Mouse (Mus musculus) testis, adult 2 months (tissue): ENCODE measurements around the gene Hist2h3c1. TPM values are rescaled to one million over a fixed set of nuclear protein-coding genes. Genes with fewer than 3 reads are reported as not detected.

Source experiments
- H3K27ac ChIP-seq: fragments of 200-500 bp; 2 replicates; pipeline ENCODE4 v1.5.1; 2012; ENCODE audit warnings: low read depth, low read length; ENCODE audit not compliant: control insufficient read depth, insufficient read depth
- H3K27me3 ChIP-seq: fragments of 200-500 bp; 2 replicates; pipeline ENCODE4 v1.6.1; 2012; ENCODE audit warnings: mild to moderate bottlenecking, low read length, moderate library complexity; ENCODE audit not compliant: control insufficient read depth, insufficient read depth
- H3K36me3 ChIP-seq: fragments of 200-500 bp; 2 replicates; pipeline ENCODE4 v1.6.1; 2012; ENCODE audit warnings: mild to moderate bottlenecking, low read length; ENCODE audit not compliant: control insufficient read depth, insufficient read depth
- H3K4me1 ChIP-seq: fragments of 200-500 bp; 2 replicates; pipeline ENCODE4 v1.6.1; 2012; ENCODE audit warnings: low read length; ENCODE audit not compliant: control insufficient read depth, insufficient read depth
- H3K4me3 ChIP-seq: fragments of 200-500 bp; 2 replicates; pipeline ENCODE4 v1.5.1; 2012; ENCODE audit warnings: low read depth, mild to moderate bottlenecking, low read length, moderate library complexity, mixed read lengths; ENCODE audit not compliant: control insufficient read depth
- CTCF ChIP-seq: fragments of 200-500 bp; IDR thresholded peaks from 2 replicates; pipeline ENCODE4 v1.5.1; 2012; ENCODE audit warnings: low read depth, mild to moderate bottlenecking, inconsistent platforms, low read length, moderate library complexity; ENCODE audit not compliant: control insufficient read depth, insufficient read depth, insufficient replicate concordance
- POLR2A ChIP-seq: fragments of 200-500 bp; IDR thresholded peaks from 2 replicates; pipeline ENCODE4 v1.6.1; 2012; ENCODE audit warnings: low read depth, mild to moderate bottlenecking, inconsistent platforms, low read length, moderate library complexity; ENCODE audit not compliant: control insufficient read depth
- polyA plus RNA-seq: library from polyadenylated mRNA; depleted of rRNA; stranded (reverse); fragments of >200 nt; gene quantifications from 2 replicates; pipeline ENCODE4 v1.2.3, GENCODE M21; 2012

Gene Hist2h3c1
- polyA plus RNA-seq, 1 experiment = not detected

GRCm38 (mm10) chr3:96250890-96251289 is 4.4 kb downstream of the Hist2h3c1 start:
- Histone ChIP-seq H3K4me1 (no peaks in the 10 kb centered on the region; the same call in 1 of the 2 replicates), H3K36me3 (no peaks in the 10 kb centered on the region), H3K4me3 (no peak overlapping the region), H3K27me3 (no peaks in the 10 kb centered on the region), H3K27ac (no peak overlapping the region)
- TF ChIP-seq CTCF (no peak), POLR2A (no peak)

DNA sequence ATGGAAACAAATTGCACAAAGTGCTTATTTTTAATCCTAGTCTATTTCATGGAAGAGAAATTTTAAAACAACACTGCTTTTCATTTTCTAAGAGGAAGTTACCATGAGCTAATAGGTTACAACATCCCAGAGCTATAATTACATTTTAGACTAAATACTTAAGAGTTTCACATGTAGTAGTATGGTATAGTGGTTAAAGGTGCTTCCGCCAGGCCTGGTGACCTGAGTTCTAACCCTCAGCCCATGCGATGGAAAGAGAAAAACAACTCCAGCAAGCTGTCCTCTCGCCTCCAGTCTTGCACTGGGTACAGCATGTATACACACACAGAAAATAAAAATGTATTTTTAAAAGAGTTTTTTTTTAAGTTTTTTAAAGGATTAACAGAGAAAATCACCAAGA is 5.3 kb downstream of the Hist2h3c1 start:
- H3K27ac ChIP-seq = no peak overlapping the region
- TF ChIP-seq POLR2A (no peak), CTCF (no peak)
- H3K27me3 ChIP-seq = no peaks in the 10 kb centered on the region
- no peaks in the 10 kb centered on the region for H3K36me3 ChIP-seq
- H3K4me3 ChIP-seq = no peak overlapping the region
- no peaks in the 10 kb centered on the region; the same call in 1 of the 2 replicates for H3K4me1 ChIP-seq

GRCm38 (mm10) chr3:96254683-96255355 is 8.3 kb downstream of the Hist2h3c1 start:
- Histone ChIP-seq H3K27ac (no peak overlapping the region), H3K36me3 (no peaks in the 10 kb centered on the region), H3K4me1 (no peaks in the 10 kb centered on the region), H3K27me3 (no peaks in the 10 kb centered on the region), H3K4me3 (no peak overlapping the region)
- TF ChIP-seq CTCF (no peak), POLR2A (no peak)

- Histone ChIP-seq H3K27ac (no peak overlapping the region), H3K4me3 (no peak overlapping the region), H3K27me3 (no peaks in the 10 kb centered on the region), H3K36me3 (no peaks in the 10 kb centered on the region), H3K4me1 (no peaks in the 10 kb centered on the region)
- no peak for TF ChIP-seq POLR2A
- no peak for TF ChIP-seq CTCF
These were observed 9.6 kb downstream of the Hist2h3c1 start for GRCm38 (mm10) chr3:96255926-96256593.

DNA sequence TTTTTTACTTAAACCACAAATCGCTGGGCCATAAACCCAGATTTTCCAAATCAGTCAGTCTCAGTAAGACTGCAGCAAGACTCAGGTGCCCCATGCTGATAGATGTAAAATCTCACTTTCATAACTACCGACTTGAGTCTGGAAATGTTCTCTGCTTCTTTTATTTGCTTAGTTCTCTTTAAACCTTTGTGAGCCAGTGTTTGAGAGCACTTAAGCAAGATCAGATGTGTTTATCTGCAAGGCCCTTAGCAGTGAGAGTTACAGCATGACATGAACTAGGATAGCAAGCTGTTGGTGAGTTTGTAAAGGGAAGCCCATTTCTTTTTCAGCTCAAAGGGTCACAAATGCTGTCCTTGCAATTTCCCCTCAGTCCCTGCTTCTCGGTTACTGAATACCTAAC is 10.7 kb downstream of the Hist2h3c1 start:
- Histone ChIP-seq H3K4me3 (no peak overlapping the region), H3K27me3 (no peaks in the 10 kb centered on the region), H3K4me1 (peaks cover 2% of the 10 kb centered on the region; the same call in 1 of the 2 replicates), H3K27ac (no peak overlapping the region), H3K36me3 (no peaks in the 10 kb centered on the region)
- no peak for TF ChIP-seq CTCF
- no peak for TF ChIP-seq POLR2A

GRCm38 (mm10) chr3:96260220-96260619 is 13.7 kb downstream of the Hist2h3c1 start:
- Histone ChIP-seq H3K36me3 (no peaks in the 10 kb centered on the region), H3K4me3 (no peak overlapping the region), H3K27me3 (no peaks in the 10 kb centered on the region; the same call in 1 of the 2 replicates), H3K27ac (no peak overlapping the region), H3K4me1 (peaks cover 3% of the 10 kb centered on the region)
- TF ChIP-seq CTCF (no peak), POLR2A (no peak)

DNA sequence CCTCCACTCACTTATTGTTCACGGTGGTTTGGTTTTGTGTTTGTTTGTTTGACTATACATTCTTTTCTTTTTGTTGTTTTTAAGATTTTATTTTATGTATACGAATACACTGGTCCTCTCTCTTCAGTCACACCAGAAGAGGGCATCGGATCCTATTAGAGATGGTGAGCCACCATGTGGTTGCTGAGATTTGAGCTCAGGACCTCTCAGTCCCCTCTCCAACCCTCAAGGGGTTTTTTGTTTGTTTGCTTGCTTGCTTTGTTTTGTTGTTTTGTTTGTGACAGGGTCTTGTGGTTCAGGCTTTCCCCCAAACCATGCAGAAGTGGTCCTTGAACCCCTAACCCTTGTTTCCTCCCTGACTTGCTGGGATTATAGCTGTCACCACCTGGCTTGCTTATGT is 15.1 kb downstream of the Hist2h3c1 start:
- TF ChIP-seq POLR2A (no peak), CTCF (no peak)
- Histone ChIP-seq H3K27me3 (no peaks in the 10 kb centered on the region; the same call in 1 of the 2 replicates), H3K4me3 (no peak overlapping the region), H3K36me3 (no peaks in the 10 kb centered on the region), H3K27ac (peak overlapping the region; percentile 34; the same call in 1 of the 2 replicates), H3K4me1 (peaks cover 3% of the 10 kb centered on the region)
